Mouse (Mus musculus) stomach, embryonic 15.5 days (tissue): ENCODE measurements at regions not wholly inside any gene's neighbourhood (a gene's known extent, or its start where the extent isn't known, plus 50 kb on each side); places are given as distances from the start of the nearest gene placed in this dataset.

Experiments
- ATAC-seq: fragments of 200-750 bp; cut with Nextera tagmentation; 2 replicates; pipeline ENCODE4 v1.8.0; 2017; ENCODE audit warnings: low read depth, moderate number of reproducible peaks, moderate TSS enrichment; ENCODE audit not compliant: insufficient read depth, low FRiP score
- H3K27ac ChIP-seq: fragments of 300-500 bp; sonication (generic); 2 replicates; pipeline ENCODE4 v1.5.1; 2015; ENCODE audit warnings: mild to moderate bottlenecking, inconsistent platforms
- H3K27me3 ChIP-seq: fragments of 300-500 bp; sonication (generic); replicated peaks from 2 replicates; pipeline ENCODE4 v1.6.1; 2015; ENCODE audit warnings: inconsistent platforms
- H3K36me3 ChIP-seq: fragments of 300-500 bp; sonication (generic); 2 replicates; pipeline ENCODE4 v1.6.1; 2015; ENCODE audit warnings: inconsistent platforms
- H3K4me1 ChIP-seq: fragments of 300-500 bp; sonication (generic); 2 replicates; pipeline ENCODE4 v1.6.1; 2015; ENCODE audit warnings: inconsistent platforms
- H3K4me2 ChIP-seq: fragments of 300-500 bp; sonication (generic); 2 replicates; pipeline ENCODE4 v1.6.1; 2015; ENCODE audit warnings: mild to moderate bottlenecking, inconsistent platforms
- H3K4me3 ChIP-seq: fragments of 300-500 bp; sonication (generic); replicated peaks from 2 replicates; pipeline ENCODE4 v1.5.1; 2015; ENCODE audit warnings: inconsistent platforms
- H3K9ac ChIP-seq: fragments of 300-500 bp; sonication (generic); 2 replicates; pipeline ENCODE4 v1.6.1; 2015; ENCODE audit warnings: inconsistent platforms
- H3K9me3 ChIP-seq: fragments of 300-500 bp; sonication (generic); 2 replicates; pipeline ENCODE4 v1.6.1; 2016; ENCODE audit warnings: inconsistent platforms
- WGBS: fragments of 180-500 bp; shearing (Covaris S2); methylation state at CpG from one replicate; pipeline ENCODE4 v1.1.7; 2015; 5-methylcytosine and 5-hydroxymethylcytosine counted together

GRCm38 (mm10) chr11:63357772-63358344, 229.1 kb downstream of the Pmp22 start:
- Histone ChIP-seq H3K36me3 (no peaks in the 10 kb centered on the region), H3K9me3 (no peaks in the 10 kb centered on the region), H3K4me3 (no peak overlapping the region), H3K27ac (no peak overlapping the region), H3K27me3 (no peaks in the 10 kb centered on the region), H3K4me2 (no peak overlapping the region), H3K9ac (no peak overlapping the region), H3K4me1 (no peaks in the 10 kb centered on the region)
- 68% methylated on average over 10 of the region's 10 CpGs for WGBS
- ATAC-seq, result no peak

DNA sequence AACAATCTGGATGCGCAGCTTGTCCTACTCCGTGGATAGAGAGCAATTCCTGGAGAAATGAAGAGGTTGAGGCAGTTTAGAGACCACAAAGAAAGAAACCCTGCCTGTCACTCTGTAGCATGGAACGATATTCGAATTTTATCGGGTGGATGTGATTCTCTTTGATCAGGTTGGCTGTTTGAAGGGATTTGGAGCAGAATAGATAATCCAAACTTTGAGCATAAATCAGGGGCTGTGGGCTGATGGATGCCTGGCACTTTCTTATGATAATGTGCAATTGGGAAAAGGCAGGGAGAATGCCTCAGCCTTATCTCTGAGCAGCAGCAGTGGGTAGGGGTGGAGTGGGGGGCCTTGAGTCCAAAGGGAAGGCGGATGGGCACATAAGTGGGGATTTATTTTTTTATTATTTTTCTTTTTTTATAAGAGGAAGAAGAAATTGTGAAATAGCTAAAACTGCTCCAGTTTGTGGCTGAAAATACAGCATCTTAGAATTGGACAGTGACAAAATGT, 239.0 kb downstream of the Pmp22 start:
- ATAC-seq, result no peak
- 88% methylated on average over 6 of the region's 6 CpGs for WGBS
- H3K4me3 ChIP-seq, result no peak overlapping the region
- H3K4me1 ChIP-seq, result no peaks in the 10 kb centered on the region
- H3K9ac ChIP-seq, result no peak overlapping the region
- H3K36me3 ChIP-seq, result no peaks in the 10 kb centered on the region
- no peaks in the 10 kb centered on the region for H3K27me3 ChIP-seq
- H3K9me3 ChIP-seq, result no peaks in the 10 kb centered on the region
- H3K4me2 ChIP-seq, result no peak overlapping the region
- no peak overlapping the region for H3K27ac ChIP-seq

DNA sequence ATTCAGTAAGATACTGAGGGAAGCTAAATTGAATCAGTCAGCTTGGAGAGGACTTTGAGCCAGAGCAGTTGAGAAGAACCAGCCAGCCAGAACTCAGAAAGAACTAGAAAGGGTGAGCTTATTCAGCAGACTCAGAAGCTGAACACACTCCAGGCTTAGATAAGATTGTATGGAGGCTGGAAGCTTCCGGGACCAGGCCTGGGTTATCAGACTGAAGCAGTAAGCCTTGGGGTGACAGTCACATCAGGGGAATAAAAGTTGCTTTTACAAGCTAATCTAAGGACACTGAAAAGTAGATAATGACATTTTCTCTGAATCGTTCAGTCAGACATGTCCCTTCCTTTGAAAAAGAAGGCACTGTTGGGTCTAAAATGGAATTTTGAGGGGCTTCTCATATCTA, 240.7 kb downstream of the Pmp22 start:
- H3K9me3 ChIP-seq, result no peaks in the 10 kb centered on the region
- ATAC-seq, result no peak
- no peaks in the 10 kb centered on the region for H3K4me1 ChIP-seq
- H3K9ac ChIP-seq, result no peak overlapping the region
- no peak overlapping the region for H3K4me3 ChIP-seq
- H3K27ac ChIP-seq, result no peak overlapping the region
- no peaks in the 10 kb centered on the region for H3K36me3 ChIP-seq
- no peak overlapping the region for H3K4me2 ChIP-seq
- 67% methylated on average over 2 of the region's 2 CpGs for WGBS
- no peaks in the 10 kb centered on the region for H3K27me3 ChIP-seq

- Histone ChIP-seq H3K27ac (no peak overlapping the region), H3K4me3 (no peak overlapping the region), H3K4me1 (no peaks in the 10 kb centered on the region), H3K36me3 (no peaks in the 10 kb centered on the region), H3K27me3 (no peaks in the 10 kb centered on the region), H3K9ac (no peak overlapping the region), H3K4me2 (no peak overlapping the region), H3K9me3 (no peaks in the 10 kb centered on the region)
- WGBS, result 90% methylated on average over 3 of the region's 3 CpGs
- no peak for ATAC-seq
These were observed 247.5 kb downstream of the Pmp22 start for GRCm38 (mm10) chr11:63376311-63376710.

GRCm38 (mm10) chr11:63376991-63377390, 248.2 kb downstream of the Pmp22 start:
- Histone ChIP-seq H3K4me2 (no peak overlapping the region), H3K4me3 (no peak overlapping the region), H3K36me3 (no peaks in the 10 kb centered on the region), H3K27ac (no peak overlapping the region), H3K9me3 (no peaks in the 10 kb centered on the region), H3K4me1 (no peaks in the 10 kb centered on the region), H3K27me3 (no peaks in the 10 kb centered on the region), H3K9ac (no peak overlapping the region)
- WGBS, result 65% methylated on average over 10 of the region's 10 CpGs
- ATAC-seq, result no peak

GRCm38 (mm10) chr11:63388247-63388646, 259.5 kb downstream of the Pmp22 start:
- H3K36me3 ChIP-seq, result no peaks in the 10 kb centered on the region
- no peak overlapping the region for H3K4me2 ChIP-seq
- H3K9me3 ChIP-seq, result no peaks in the 10 kb centered on the region
- ATAC-seq, result no peak
- 64% methylated on average over 4 of the region's 4 CpGs for WGBS
- no peak overlapping the region for H3K27ac ChIP-seq
- no peaks in the 10 kb centered on the region for H3K27me3 ChIP-seq
- no peak overlapping the region for H3K4me3 ChIP-seq
- no peaks in the 10 kb centered on the region for H3K4me1 ChIP-seq
- H3K9ac ChIP-seq, result no peak overlapping the region

- Histone ChIP-seq H3K36me3 (no peaks in the 10 kb centered on the region), H3K27me3 (no peaks in the 10 kb centered on the region), H3K9ac (no peak overlapping the region), H3K27ac (no peak overlapping the region), H3K4me3 (no peak overlapping the region), H3K4me2 (no peak overlapping the region), H3K9me3 (no peaks in the 10 kb centered on the region), H3K4me1 (no peaks in the 10 kb centered on the region)
- no peak for ATAC-seq
- 64% methylated on average over 3 of the region's 3 CpGs for WGBS
These were observed 262.7 kb downstream of the Pmp22 start for GRCm38 (mm10) chr11:63391478-63391877.

DNA sequence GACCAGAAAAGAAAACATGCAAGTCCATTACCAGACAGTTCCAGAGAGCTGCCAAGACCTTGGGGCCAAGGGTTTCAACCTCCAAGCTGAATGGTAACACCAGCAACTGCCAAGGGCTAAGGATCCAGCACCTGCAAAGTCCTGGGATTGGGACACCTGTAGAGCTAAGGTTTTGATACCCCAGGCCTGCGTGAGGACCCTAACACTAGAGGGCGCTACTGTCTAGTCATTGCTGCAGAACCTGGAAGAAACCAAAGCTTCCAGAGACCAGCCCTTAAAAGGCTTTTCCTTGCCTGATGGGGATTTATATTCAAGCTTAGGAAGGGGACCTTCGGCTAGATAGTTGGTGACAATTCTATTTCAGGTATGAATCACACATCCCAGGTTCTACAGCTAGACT, 263.6 kb downstream of the Pmp22 start:
- Histone ChIP-seq H3K9ac (no peak overlapping the region), H3K4me1 (no peaks in the 10 kb centered on the region), H3K4me3 (no peak overlapping the region), H3K36me3 (no peaks in the 10 kb centered on the region), H3K4me2 (no peak overlapping the region), H3K9me3 (no peaks in the 10 kb centered on the region), H3K27ac (no peak overlapping the region), H3K27me3 (no peaks in the 10 kb centered on the region)
- WGBS, result 67% methylated on average over 3 of the region's 3 CpGs
- no peak for ATAC-seq

DNA sequence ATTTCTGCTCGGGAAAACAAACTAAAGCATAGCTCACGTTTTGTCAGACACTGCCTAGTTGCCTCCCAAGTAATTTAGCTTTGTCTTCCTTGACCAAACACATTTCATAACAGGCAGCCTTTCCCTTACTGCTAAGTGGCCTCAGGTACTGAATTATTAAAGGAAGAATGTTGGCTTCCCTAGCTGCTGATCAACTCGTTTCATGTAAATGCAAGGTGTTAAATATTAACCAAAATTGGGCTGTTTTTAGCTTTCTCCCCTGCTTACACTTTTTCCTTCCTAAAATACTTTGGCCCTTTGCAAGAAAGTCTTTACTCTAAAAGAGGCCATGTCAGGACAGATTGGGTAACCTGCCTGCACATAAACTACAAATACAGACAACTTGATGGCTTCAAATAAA, 265.4 kb downstream of the Pmp22 start:
- Histone ChIP-seq H3K4me3 (no peak overlapping the region), H3K9me3 (no peaks in the 10 kb centered on the region), H3K27me3 (no peaks in the 10 kb centered on the region), H3K9ac (no peak overlapping the region), H3K4me2 (no peak overlapping the region), H3K4me1 (no peaks in the 10 kb centered on the region), H3K36me3 (no peaks in the 10 kb centered on the region), H3K27ac (no peak overlapping the region)
- WGBS, result 33% methylated on average over 3 of the region's 3 CpGs
- no peak for ATAC-seq

DNA sequence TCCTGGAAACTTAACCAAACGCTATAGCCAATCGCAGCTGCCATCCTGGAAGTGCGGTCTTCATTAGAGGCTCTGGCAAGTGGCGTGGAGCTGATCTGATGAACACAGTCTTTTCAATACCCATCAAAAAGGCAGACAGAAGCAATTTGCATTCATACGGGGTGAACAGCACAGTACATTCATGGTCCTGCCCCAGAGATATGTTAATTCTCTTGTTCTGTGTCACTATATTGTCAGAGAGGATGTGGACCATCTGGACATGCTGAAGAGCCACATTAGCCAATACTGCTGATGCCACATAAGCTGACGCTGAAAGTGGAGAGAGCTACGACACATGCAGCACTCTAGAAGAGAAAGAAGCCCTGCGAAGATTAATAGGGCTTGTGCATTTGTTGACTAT, 267.6 kb downstream of the Pmp22 start:
- Histone ChIP-seq H3K27ac (no peak overlapping the region), H3K4me2 (no peak overlapping the region), H3K9me3 (no peaks in the 10 kb centered on the region), H3K36me3 (no peaks in the 10 kb centered on the region), H3K4me1 (no peaks in the 10 kb centered on the region), H3K27me3 (no peaks in the 10 kb centered on the region), H3K4me3 (no peak overlapping the region), H3K9ac (no peak overlapping the region)
- ATAC-seq, result no peak
- 66% methylated on average over 8 of the region's 8 CpGs for whole genome bisulfite sequencing

DNA sequence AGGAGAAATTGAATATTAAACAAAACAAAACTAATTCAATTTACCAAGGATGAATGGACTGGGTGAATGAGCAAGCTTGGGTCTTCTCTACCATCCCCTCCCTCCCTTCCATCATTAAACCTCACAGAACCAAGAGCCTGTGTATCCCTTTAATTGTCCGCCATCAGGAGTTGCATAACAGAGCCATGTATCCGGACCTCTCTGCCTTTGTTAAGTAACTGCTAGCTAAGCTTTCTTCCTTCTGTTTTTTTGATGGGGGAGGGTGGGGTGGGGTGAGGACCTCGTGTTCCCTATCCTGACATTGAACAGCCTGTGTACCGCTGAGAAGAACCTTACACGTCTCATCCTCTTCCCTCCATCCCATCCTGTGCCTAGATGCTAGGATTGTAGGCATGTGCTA, 274.0 kb downstream of the Pmp22 start:
- 62% methylated on average over 5 of the region's 5 CpGs for whole genome bisulfite sequencing
- no peak overlapping the region for H3K9ac ChIP-seq
- H3K4me3 ChIP-seq, result no peak overlapping the region
- no peaks in the 10 kb centered on the region for H3K36me3 ChIP-seq
- no peak for ATAC-seq
- no peak overlapping the region for H3K27ac ChIP-seq
- no peaks in the 10 kb centered on the region for H3K4me1 ChIP-seq
- H3K27me3 ChIP-seq, result no peaks in the 10 kb centered on the region
- no peak overlapping the region for H3K4me2 ChIP-seq
- H3K9me3 ChIP-seq, result no peaks in the 10 kb centered on the region

GRCm38 (mm10) chr11:63404719-63405118, 275.9 kb downstream of the Pmp22 start:
- H3K36me3 ChIP-seq, result no peaks in the 10 kb centered on the region
- no peak overlapping the region for H3K4me2 ChIP-seq
- no peaks in the 10 kb centered on the region for H3K4me1 ChIP-seq
- no peaks in the 10 kb centered on the region for H3K27me3 ChIP-seq
- no peak for ATAC-seq
- H3K9me3 ChIP-seq, result no peaks in the 10 kb centered on the region
- 16% methylated on average over 11 of the region's 11 CpGs for WGBS
- H3K4me3 ChIP-seq, result no peak overlapping the region
- no peak overlapping the region for H3K9ac ChIP-seq
- H3K27ac ChIP-seq, result no peak overlapping the region

DNA sequence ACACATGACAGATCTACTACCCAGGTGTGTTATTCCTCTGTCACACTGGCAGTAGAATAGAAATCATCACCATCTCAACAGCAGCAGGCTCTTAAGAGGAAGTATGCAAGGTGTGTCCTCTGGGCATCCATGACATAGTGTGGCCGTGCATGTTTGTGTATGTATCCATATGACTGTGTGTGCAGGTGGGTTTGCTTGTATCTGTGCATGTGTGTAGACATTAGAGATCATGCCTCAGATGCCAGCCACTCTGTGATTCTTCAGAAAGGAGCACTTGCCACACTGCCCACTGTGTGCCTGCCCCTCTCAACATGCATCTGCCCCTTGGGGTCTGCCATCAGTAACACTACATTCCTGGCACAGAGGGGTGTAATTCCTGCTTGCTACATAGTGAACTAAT, 280.6 kb downstream of the Pmp22 start:
- Histone ChIP-seq H3K9me3 (no peaks in the 10 kb centered on the region), H3K27me3 (no peaks in the 10 kb centered on the region), H3K9ac (no peak overlapping the region), H3K4me2 (no peak overlapping the region), H3K27ac (no peak overlapping the region), H3K36me3 (no peaks in the 10 kb centered on the region), H3K4me3 (no peak overlapping the region), H3K4me1 (no peaks in the 10 kb centered on the region)
- 91% methylated on average over 1 of the region's 1 CpGs for WGBS
- ATAC-seq, result no peak
